Mouse (Mus musculus) liver, embryonic 14.5 days (tissue): ENCODE results near the gene Dnajc11. TPM values are rescaled to one million over a fixed set of nuclear protein-coding genes. Genes with fewer than 3 reads are reported as not detected.

Source experiments
- ATAC-seq: fragments of 200-750 bp; cut with Nextera tagmentation; 2 replicates; pipeline ENCODE4 v1.8.0; 2017; ENCODE audit warnings: moderate number of reproducible peaks, mild to moderate bottlenecking, moderate library complexity; ENCODE audit not compliant: insufficient read depth
- DNase-seq, 3 experiments: peaks; one replicate each; pipeline ENCODE4 v3.0.0-alpha.2; 2012 to 2013; ENCODE audit warnings: low read depth in 3 of 3, low spot score in 3 of 3
- H3K27ac ChIP-seq: fragments of 300-500 bp; sonication (generic); 2 replicates; pipeline ENCODE4 v1.5.1; 2014; ENCODE audit warnings: moderate library complexity, mild to moderate bottlenecking, control low read depth, inconsistent platforms
- H3K27me3 ChIP-seq: fragments of 300-500 bp; sonication (generic); 2 replicates; pipeline ENCODE4 v1.6.1; 2014; ENCODE audit warnings: mild to moderate bottlenecking, low read length, moderate library complexity; ENCODE audit not compliant: control insufficient read depth, insufficient read depth
- H3K36me3 ChIP-seq: fragments of 300-500 bp; sonication (generic); replicated peaks from 2 replicates; pipeline ENCODE4 v1.6.1; 2014; ENCODE audit warnings: low read depth; ENCODE audit not compliant: control insufficient read depth, insufficient read depth
- H3K4me1 ChIP-seq, 2 experiments: fragments of 200-500 bp in 1 of 2; fragments of 300-500 bp in 1 of 2; sonication (generic) in 1 of 2; replicated peaks; 2 replicates each; pipeline ENCODE4 v1.6.1; 2012 to 2014; ENCODE audit warnings: antibody characterized with exemption in 1 of 2, inconsistent platforms in 1 of 2, low read length in 1 of 2; ENCODE audit not compliant: control insufficient read depth in 2 of 2, insufficient read depth in 2 of 2
- H3K4me2 ChIP-seq: fragments of 300-500 bp; sonication (generic); 2 replicates; pipeline ENCODE4 v1.6.1; 2014; ENCODE audit warnings: low read depth, mild to moderate bottlenecking, control low read depth, moderate library complexity
- H3K4me3 ChIP-seq, 2 experiments: fragments of 200-500 bp in 1 of 2; fragments of 300-500 bp in 1 of 2; sonication (generic) in 1 of 2; 2 replicates each; pipeline ENCODE4 v1.5.1; 2012 to 2014; ENCODE audit warnings: low read depth in 2 of 2, low read length in 2 of 2, mild to moderate bottlenecking in 2 of 2, control low read depth in 1 of 2, inconsistent platforms in 1 of 2, moderate library complexity in 1 of 2; ENCODE audit not compliant: insufficient read depth in 1 of 2
- H3K9ac ChIP-seq: fragments of 300-500 bp; sonication (generic); replicated peaks from 2 replicates; pipeline ENCODE4 v1.6.1; 2014; ENCODE audit warnings: mild to moderate bottlenecking, control low read depth, moderate library complexity
- H3K9me3 ChIP-seq: fragments of 300-500 bp; sonication (generic); 2 replicates; pipeline ENCODE4 v1.6.1; 2016; ENCODE audit warnings: low read length, mixed read lengths; ENCODE audit not compliant: control insufficient read depth
- CTCF ChIP-seq: IDR thresholded peaks from 2 replicates; pipeline ENCODE4 v1.5.1; 2016; ENCODE audit warnings: antibody characterized with exemption, low read depth, control low read depth
- EP300 ChIP-seq: IDR thresholded peaks from 2 replicates; pipeline ENCODE4 v1.6.1; 2016; ENCODE audit warnings: antibody characterized with exemption, low read depth
- WGBS: fragments of 180-500 bp; shearing (Covaris S2); extraction: QIAGEN DNeasy Blood & Tissue Kit; methylation state at CpG from one replicate; pipeline ENCODE4 v1.1.7; 2014; ENCODE audit not compliant: insufficient replicate concordance; 5-methylcytosine and 5-hydroxymethylcytosine counted together
- polyA plus RNA-seq, 2 experiments: library from polyadenylated mRNA; depleted of rRNA in 1 of 2; stranded (reverse) in 1 of 2; unstranded in 1 of 2; fragments of >200 nt; fragmentation: Nextera tagmentation in 1 of 2; extraction: Ambion mirVana in 1 of 2; gene quantifications; 2 replicates each; pipeline versions ENCODE4 v1.2.1 to v1.2.3; 2012 to 2014

The Dnajc11 gene
- polyA plus RNA-seq, 2 experiments = 32.9 TPM

- no peak for TF ChIP-seq EP300
- Histone ChIP-seq H3K9me3 (no peaks in the 10 kb centered on the region), H3K27me3 (no peaks in the 10 kb centered on the region; the same call in 1 of the 2 replicates), H3K4me2 (peak within 1 kb of the TSS; percentile 99), H3K36me3 (peaks cover 11% of the 10 kb centered on the region; the same call in 1 of the 2 replicates), H3K4me1 (peaks cover 12% of the 10 kb centered on the region in 2 experiments), H3K27ac (peak within 1 kb of the TSS; percentile 4), H3K9ac (peak within 1 kb of the TSS; percentile 84), H3K4me3 (peak within 1 kb of the TSS; percentile 72 to 80)
- WGBS = 2% methylated on average over 54 of the region's 54 CpGs
- peak; percentile 76 for ATAC-seq
- peak in 1 of 3 experiments; percentile 38 for DNase-seq
These were observed 55.0 kb downstream of the Dnajc11 start, which contains the start of gene Thap3 for GRCm38 (mm10) chr4:151988342-151989109. Gene Thap3, minus strand, starts transcription at chr4:151988997.

GRCm38 (mm10) chr4:151989110-151989488 is 55.6 kb downstream of the Dnajc11 start:
- no peak overlapping the region for H3K27ac ChIP-seq
- H3K9ac ChIP-seq = peak overlapping the region; percentile 84
- H3K36me3 ChIP-seq = peaks cover 11% of the 10 kb centered on the region; the same call in 1 of the 2 replicates
- ATAC-seq (0 out of 2 replicates have a peak, but pooled peaks have one; percentile 6), DNase-seq (no peak)
- H3K4me3 ChIP-seq = peak overlapping the region; percentile 22 to 80
- H3K27me3 ChIP-seq = peaks cover 5% of the 10 kb centered on the region; the same call in 1 of the 2 replicates
- H3K9me3 ChIP-seq = no peaks in the 10 kb centered on the region
- H3K4me1 ChIP-seq = peaks cover 12 to 15% of the 10 kb centered on the region in 2 experiments
- peak overlapping the region; percentile 99 for H3K4me2 ChIP-seq
- WGBS = 44% methylated on average over 6 of the region's 6 CpGs
- no peak for TF ChIP-seq CTCF
- no peak for TF ChIP-seq EP300

- Histone ChIP-seq H3K36me3 (peaks cover 11% of the 10 kb centered on the region; the same call in 1 of the 2 replicates), H3K27me3 (peaks cover 14% of the 10 kb centered on the region), H3K4me3 (no peak overlapping the region), H3K4me2 (no peak overlapping the region), H3K27ac (no peak overlapping the region), H3K4me1 (peaks cover 17 to 23% of the 10 kb centered on the region in 2 experiments), H3K9ac (no peak overlapping the region), H3K9me3 (no peaks in the 10 kb centered on the region)
- ATAC-seq (no peak), DNase-seq (no peak)
- 89% methylated on average over 9 of the region's 9 CpGs for WGBS
- TF ChIP-seq EP300 (no peak), CTCF (no peak)
These were observed 58.6 kb downstream of the Dnajc11 start for GRCm38 (mm10) chr4:151992091-151992490.

GRCm38 (mm10) chr4:151993035-151993434 is 59.5 kb downstream of the Dnajc11 start:
- no peak for ATAC-seq
- 80% methylated on average over 6 of the region's 6 CpGs for WGBS
- H3K4me2 ChIP-seq = no peak overlapping the region

More at GRCm38 (mm10) chr4:151993035-151993434, 59.5 kb downstream of the Dnajc11 start:
- Histone ChIP-seq H3K9ac (no peak overlapping the region), H3K27ac (no peak overlapping the region), H3K4me3 (no peak overlapping the region), H3K9me3 (no peaks in the 10 kb centered on the region), H3K4me1 (peaks cover 20 to 27% of the 10 kb centered on the region in 2 experiments), H3K36me3 (peaks cover 11% of the 10 kb centered on the region; the same call in 1 of the 2 replicates), H3K27me3 (peaks cover 14% of the 10 kb centered on the region)
- TF ChIP-seq EP300 (no peak), CTCF (no peak)
- DNase-seq = no peak
